Mouse (Mus musculus): Measurements from ENCODE around the gene Ugt1a1.
A peak's percentile ranks its signal among the peaks of the same experiment; 100 is the strongest.
"Not testable (repeated sequence)": the region's sequence is repeated elsewhere in the genome, so short reads cannot be mapped to it uniquely, and the experiment has no call there.

Ugt1a1 gene

GRCm38 (mm10) chr1:88218591-88218990 lies 6.8 kb downstream of the Ugt1a1 start:
- no peak for DNase-seq (ENCODE audit: low spot score)

DNA sequence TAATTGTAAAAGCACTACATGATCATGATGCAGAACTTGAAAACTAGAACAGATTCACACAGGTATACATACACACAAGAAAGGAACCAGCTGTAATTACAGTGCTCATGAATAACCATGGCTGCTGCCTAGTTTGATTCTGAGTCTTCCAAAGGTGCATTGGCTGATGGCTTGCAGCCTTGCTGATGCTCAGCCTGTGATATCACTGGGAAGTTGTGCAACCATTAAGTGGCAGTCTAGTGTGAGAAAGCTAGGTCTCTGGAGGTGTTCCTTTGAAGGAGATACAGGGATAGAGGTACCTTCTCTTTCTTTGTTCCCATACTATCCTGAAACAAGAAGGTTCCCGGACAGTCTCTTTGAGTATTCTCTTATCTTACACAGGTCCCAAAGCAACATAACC lies 7.3 kb downstream of the Ugt1a1 start:
- DNase-seq (ENCODE audit: low spot score) = no peak

DNA sequence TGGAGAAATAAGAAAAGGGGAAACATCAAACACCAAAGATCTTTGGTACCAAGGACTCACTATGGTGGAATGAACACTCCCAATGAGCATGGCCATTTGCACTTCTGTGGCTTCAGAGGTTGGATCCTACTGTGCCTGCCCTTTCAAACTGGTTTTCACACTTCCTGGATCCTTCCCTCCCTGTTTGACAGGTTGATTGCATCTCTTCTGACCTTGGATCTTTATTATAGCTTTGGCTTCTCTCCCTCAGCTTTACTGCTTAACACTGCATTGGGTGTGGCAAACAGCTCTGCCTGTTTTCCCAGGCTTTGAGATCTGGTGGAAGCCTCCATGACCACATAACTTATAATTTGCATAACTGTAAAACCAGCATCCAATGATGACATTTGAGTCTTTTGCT lies 8.6 kb downstream of the Ugt1a1 start:
- no peak for DNase-seq (ENCODE audit: low spot score)

- DNase-seq (ENCODE audit: low spot score) = no peak
Measured at GRCm38 (mm10) chr1:88222216-88222615, 10.5 kb downstream of the Ugt1a1 start.

DNA sequence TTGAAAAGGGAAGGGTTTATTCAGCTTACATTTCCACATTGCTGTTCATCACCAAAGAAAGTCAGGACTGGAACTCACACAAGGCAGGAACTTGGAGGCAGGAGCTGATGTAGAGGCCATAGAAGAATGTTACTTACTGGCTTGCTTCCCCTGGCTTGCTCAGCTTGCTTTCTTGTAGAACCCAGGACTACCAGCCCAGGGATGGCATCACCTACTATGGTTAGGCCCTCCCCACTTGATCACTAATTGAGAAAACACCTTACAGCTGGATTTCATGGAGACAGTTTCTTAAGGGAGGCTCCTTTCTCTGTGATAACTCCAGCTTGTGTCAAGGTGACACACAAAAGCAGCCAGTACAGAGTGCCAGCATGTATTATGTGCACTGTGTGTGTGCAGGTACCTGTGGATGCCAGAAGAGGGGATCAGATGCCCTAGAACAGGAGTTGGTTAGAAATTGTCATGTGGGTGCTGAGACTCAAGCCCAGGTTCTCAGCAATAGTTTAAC lies 11.3 kb downstream of the Ugt1a1 start:
- not testable (repeated sequence) for DNase-seq (ENCODE audit: low spot score)

GRCm38 (mm10) chr1:88223591-88223990 lies 11.8 kb downstream of the Ugt1a1 start:
- DNase-seq (ENCODE audit: low spot score) = no peak

DNA sequence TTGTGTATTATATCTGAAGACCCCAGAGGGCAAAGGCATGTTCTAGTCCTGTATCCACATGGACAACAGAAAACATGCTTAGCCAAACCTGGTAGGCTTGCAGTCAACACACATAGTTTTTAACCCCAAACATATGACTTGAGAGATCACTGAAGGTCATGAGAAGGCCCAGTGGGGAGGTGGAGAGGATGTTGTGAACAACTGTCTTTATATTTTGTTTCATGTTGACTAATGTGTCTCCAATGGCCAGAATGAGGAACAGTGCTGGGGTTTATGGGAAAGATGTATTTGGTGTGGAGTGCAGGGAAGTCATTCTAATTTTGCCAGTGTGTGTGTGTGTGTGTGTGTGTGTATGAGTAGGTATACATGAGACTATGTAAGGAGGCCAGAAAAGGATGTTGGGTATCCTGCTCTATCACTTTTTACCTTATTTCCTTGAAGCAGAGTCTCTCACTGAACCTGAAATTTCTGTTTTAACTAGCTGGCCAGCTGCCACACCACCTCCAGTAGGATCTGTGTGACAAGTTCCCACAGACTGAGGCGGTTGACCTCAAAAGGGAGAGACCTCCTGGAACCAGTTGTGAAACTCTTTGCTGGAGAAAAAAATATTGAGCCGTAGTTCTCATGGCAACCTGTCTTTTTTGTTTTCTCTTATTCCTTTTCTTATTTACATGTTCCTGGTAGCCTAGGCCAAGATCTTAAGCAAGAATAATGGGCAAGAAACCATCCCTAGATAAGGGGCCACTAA lies 12.4 kb downstream of the Ugt1a1 start:
- no peak for DNase-seq (ENCODE audit: low spot score)

GRCm38 (mm10) chr1:88225301-88225700 lies 13.5 kb downstream of the Ugt1a1 start:
- DNase-seq (ENCODE audit: low spot score) = not testable (repeated sequence)

DNA sequence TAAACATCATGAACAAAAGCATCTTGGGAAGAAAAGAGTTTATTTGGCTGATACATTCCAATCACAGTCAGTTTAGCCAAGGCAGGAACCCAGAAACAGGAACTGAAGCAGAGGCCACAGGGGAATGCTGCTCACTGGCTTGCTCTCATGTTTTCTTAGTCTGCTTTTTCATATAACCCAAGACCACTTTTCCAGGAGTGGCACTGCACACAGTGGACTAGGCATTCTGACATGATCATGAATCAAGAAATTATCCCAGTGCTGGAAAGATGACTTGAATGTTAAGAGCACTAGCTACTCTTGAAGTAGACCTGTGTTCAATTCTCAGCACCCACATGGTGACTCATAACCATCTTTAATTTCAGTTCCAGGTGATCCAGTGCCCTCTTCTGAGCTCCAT lies 14.0 kb downstream of the Ugt1a1 start:
- peak; percentile 2 for DNase-seq (ENCODE audit: low spot score)

- peak; percentile 5 for DNase-seq (ENCODE audit: low spot score)
Measured at GRCm38 (mm10) chr1:88226670-88227379, 15.1 kb downstream of the Ugt1a1 start, which contains the start of gene Mroh2a. Gene Mroh2a (plus strand): TSS chr1:88226986.

- no peak for DNase-seq (ENCODE audit: low spot score)
Measured at GRCm38 (mm10) chr1:88227482-88227881, 15.7 kb downstream of the Ugt1a1 start.

DNA sequence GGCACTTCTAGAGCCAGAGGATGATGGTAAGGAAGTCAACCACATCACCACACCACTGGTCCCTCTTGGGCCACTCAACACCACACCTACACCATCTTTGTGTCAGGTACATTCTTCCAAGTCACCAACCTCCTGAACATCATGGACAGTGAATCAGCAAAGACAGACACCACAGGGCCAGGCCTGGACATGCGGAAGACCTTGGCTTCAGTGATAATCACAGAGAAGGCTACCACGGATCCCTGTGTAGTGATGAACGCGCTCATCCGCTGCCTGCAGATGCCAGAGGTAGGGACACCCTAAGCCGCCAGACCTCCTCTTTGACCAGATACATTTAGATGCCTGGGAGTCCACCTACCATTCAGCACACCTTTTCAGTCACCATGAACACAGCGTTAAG lies 16.4 kb downstream of the Ugt1a1 start:
- DNase-seq (ENCODE audit: low spot score) = no peak

- DNase-seq (ENCODE audit: low spot score) = no peak
Measured at GRCm38 (mm10) chr1:88229566-88229965, 17.8 kb downstream of the Ugt1a1 start.

GRCm38 (mm10) chr1:88229986-88230385 lies 18.2 kb downstream of the Ugt1a1 start:
- DNase-seq (ENCODE audit: low spot score) = no peak

- DNase-seq (ENCODE audit: low spot score) = no peak
Measured at GRCm38 (mm10) chr1:88230421-88230820, 18.7 kb downstream of the Ugt1a1 start.

DNA sequence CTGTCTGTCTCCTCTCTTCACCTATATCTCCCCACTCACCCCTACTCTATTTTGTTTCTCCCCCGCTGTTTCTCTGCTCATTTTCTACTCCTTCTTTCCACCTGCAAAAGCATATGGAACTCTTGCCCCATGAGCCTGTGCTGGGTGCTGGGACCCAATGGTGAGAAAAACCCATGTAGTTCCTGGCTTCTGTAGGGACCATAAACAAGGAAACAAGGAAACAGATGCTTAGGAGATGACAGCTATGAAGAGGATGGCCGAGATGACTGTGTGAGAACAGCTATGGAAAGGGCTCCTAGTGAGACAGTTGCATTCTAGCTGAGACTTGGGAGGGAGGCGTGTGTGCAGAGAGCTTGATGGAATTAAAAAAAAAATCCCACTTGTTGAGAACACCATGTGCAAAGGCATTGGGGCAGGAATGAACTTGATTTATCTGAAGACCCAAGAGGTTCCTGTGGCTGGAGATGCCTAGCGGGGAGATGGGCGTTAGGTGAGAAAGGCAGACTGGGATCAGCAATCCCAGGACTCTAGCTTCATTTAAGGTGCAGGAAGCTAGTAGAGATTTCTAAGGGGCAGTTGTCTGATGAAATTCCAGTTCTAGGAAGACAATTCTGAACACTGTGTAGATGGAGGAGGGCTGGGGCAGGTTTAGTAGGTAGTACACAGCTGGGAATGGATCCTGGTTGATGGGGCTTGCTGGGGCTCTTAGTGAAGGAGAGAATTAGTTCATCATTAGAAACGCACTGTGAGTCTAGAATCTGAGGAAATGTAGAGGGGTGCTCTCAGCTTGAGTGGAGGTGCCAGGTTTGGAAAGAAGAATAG lies 19.4 kb downstream of the Ugt1a1 start:
- DNase-seq (ENCODE audit: low spot score) = no peak

DNA sequence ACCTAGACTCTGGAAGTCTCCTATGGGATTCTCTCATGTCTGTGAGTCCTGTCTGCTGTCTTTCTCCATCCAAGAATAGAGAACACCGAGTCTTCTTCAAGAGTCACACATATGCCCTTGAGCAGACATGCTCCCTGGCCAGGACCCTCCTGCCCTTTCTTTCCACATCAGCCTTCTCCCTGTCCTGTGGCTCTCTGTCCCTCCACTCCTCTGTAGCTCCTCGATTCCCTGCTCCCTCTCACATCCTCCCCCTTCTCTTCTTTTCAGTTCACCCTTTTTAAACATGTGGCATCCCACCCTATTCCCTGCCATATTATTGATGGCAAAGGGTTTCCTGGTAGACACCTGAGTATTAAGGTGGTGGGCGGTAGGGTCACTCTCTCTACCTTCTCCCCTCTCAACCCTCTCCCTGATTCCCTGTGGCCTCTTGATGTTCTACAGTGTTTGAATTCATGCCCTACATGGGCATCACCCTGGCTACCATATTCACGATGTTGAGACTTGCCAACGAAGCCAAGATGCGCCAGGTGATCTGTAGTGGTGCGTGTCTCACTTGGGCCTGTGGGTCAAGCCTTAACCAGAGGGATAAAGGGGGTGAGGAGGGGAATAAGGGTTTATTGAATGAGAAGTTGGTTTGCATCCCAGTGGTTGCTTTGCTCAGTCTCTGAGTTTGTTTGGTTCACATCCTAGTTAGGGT lies 20.2 kb downstream of the Ugt1a1 start:
- no peak for DNase-seq (ENCODE audit: low spot score)

- no peak for DNase-seq (ENCODE audit: low spot score)
Measured at GRCm38 (mm10) chr1:88232664-88233380, 21.1 kb downstream of the Ugt1a1 start.

- no peak for DNase-seq (ENCODE audit: low spot score)
Measured at GRCm38 (mm10) chr1:88233421-88234247, 21.9 kb downstream of the Ugt1a1 start.

DNA sequence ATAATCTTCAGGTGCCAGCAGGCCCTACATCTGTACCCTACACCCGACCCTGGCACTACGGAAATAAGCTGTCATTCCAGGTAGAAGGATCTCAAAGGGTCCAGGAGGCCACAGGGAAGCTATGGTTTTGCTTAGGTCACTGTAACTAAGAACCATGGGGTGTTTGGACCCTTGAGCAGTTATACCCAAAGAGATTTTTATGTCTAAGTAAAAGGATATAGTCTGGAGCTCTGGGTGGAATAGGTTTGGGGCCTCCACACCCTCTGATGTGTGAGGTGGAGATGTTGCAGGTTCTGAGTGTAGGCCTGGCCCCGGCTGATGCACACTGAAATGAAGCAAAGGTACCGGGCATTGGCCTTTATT lies 22.5 kb downstream of the Ugt1a1 start:
- DNase-seq (ENCODE audit: low spot score) = no peak

Data from layer of hippocampus, adult 11-12 months (tissue).